Mouse (Mus musculus): Measurements from ENCODE around the gene Hnf1b. TPM values are rescaled to one million over a fixed set of nuclear protein-coding genes. Genes with fewer than 3 reads are reported as not detected.

Hnf1b gene
- total and polyA plus RNA-seq, 3 experiments, result 0.11 to 3.0 (median 0.42) TPM

- Histone ChIP-seq H3K4me1 (ENCODE audit: control insufficient read depth in 1 of 2, insufficient read depth in 2 of 2) (peaks cover 21 to 35% of the 10 kb centered on the region in 2 experiments), H3K79me2 (replicated peaks; ENCODE audit: control insufficient read depth, extremely low read depth, insufficient read depth, poor library complexity, severe bottlenecking) (no peaks in the 10 kb centered on the region), H3K4me3 (replicated peaks in 1 of 3; ENCODE audit: low read depth in 2 of 3, low read length in 2 of 3, poor library complexity in 1 of 3) (no peak overlapping the region), H3K9me3 (replicated peaks; ENCODE audit: low read length) (peaks cover 8% of the 10 kb centered on the region), H3K27me3 (replicated peaks) (peaks cover 10% of the 10 kb centered on the region), H3K4me2 (ENCODE audit: insufficient read depth, low read depth, poor library complexity, severe bottlenecking) (no peak overlapping the region), H3K9ac (ENCODE audit: insufficient read depth, low read depth) (no peak overlapping the region), H3K27ac (ENCODE audit: insufficient read depth, low read depth) (no peak overlapping the region), H3K36me3 (replicated peaks in 1 of 2; ENCODE audit: control insufficient read depth in 1 of 2, insufficient read depth in 1 of 2, low read length in 1 of 2) (no peaks in the 10 kb centered on the region)
- TF ChIP-seq ELF1 (IDR thresholded peaks at IDR 0.05; ENCODE audit: low read depth, low read length), result no peak
- TF ChIP-seq MAZ (IDR thresholded peaks at IDR 0.05; ENCODE audit: low read depth, low read length), result no peak
- no peak for TF ChIP-seq TCF12 (IDR thresholded peaks at IDR 0.05; ENCODE audit: low read depth, low read length)
- TF ChIP-seq POLR2AphosphoS2 (IDR thresholded peaks at IDR 0.05; ENCODE audit: low read depth, low read length), result no peak
- no peak for TF ChIP-seq ZC3H11A (IDR thresholded peaks at IDR 0.05; ENCODE audit: low read depth, low read length)
- no peak for TF ChIP-seq TBP (conservative IDR thresholded peaks at IDR 0.05; ENCODE audit: low read depth, low read length)
- TF ChIP-seq ZKSCAN1 (IDR thresholded peaks at IDR 0.05; ENCODE audit: borderline replicate concordance, low read depth, low read length), result no peak
- DNase-seq (ENCODE audit: extremely low read depth), result no peak
- dilution Hi-C loops (cut with MboI; ENCODE audit: extremely low pct_ligation_motif_present, extremely low pct_unique_long_range_greater_than_20kb, low sequenced_read_pairs) (no loop called here), in situ Hi-C loops (cut with MboI; ENCODE audit: low pct_ligation_motif_present, low pct_unique_long_range_greater_than_20kb, low sequenced_read_pairs) (no loop called here)
Measured at GRCm38 (mm10) chr11:83833517-83833916, 16.3 kb upstream of the Hnf1b start.

- Histone ChIP-seq H3K27ac (ENCODE audit: insufficient read depth, low read depth) (no peak overlapping the region), H3K9me3 (replicated peaks; ENCODE audit: low read length) (peaks cover 8% of the 10 kb centered on the region), H3K4me3 (replicated peaks in 1 of 3; ENCODE audit: low read depth in 2 of 3, low read length in 2 of 3, poor library complexity in 1 of 3) (no peak overlapping the region), H3K27me3 (replicated peaks) (peaks cover 10% of the 10 kb centered on the region), H3K4me2 (ENCODE audit: insufficient read depth, low read depth, poor library complexity, severe bottlenecking) (peak overlapping the region; percentile 9), H3K79me2 (replicated peaks; ENCODE audit: control insufficient read depth, extremely low read depth, insufficient read depth, poor library complexity, severe bottlenecking) (no peaks in the 10 kb centered on the region), H3K9ac (ENCODE audit: insufficient read depth, low read depth) (no peak overlapping the region), H3K36me3 (replicated peaks in 1 of 2; ENCODE audit: control insufficient read depth in 1 of 2, insufficient read depth in 1 of 2, low read length in 1 of 2) (no peaks in the 10 kb centered on the region), H3K4me1 (ENCODE audit: control insufficient read depth in 1 of 2, insufficient read depth in 2 of 2) (peaks cover 19 to 30% of the 10 kb centered on the region in 2 experiments)
- dilution Hi-C loops (cut with MboI; ENCODE audit: extremely low pct_ligation_motif_present, extremely low pct_unique_long_range_greater_than_20kb, low sequenced_read_pairs), result no loop called here
- in situ Hi-C loops (cut with MboI; ENCODE audit: low pct_ligation_motif_present, low pct_unique_long_range_greater_than_20kb, low sequenced_read_pairs), result no loop called here
- DNase-seq (ENCODE audit: extremely low read depth), result peak; percentile 82
- peak; percentile 99 for TF ChIP-seq RCOR1 (conservative IDR thresholded peaks at IDR 0.05; ENCODE audit: low read depth, low read length)
- no peak; the same call in 1 of the 2 replicates for TF ChIP-seq NELFE (IDR thresholded peaks at IDR 0.05; ENCODE audit: low read depth, low read length)
- no peak for TF ChIP-seq UBTF (IDR thresholded peaks at IDR 0.05; ENCODE audit: low read depth, low read length)
- no peak for TF ChIP-seq HCFC1 (IDR thresholded peaks at IDR 0.05; ENCODE audit: low read depth, low read length)
- peak; percentile 91 for TF ChIP-seq BHLHE40 (IDR thresholded peaks at IDR 0.05; ENCODE audit: low read depth, low read length)
- TF ChIP-seq USF2 (conservative IDR thresholded peaks at IDR 0.05; ENCODE audit: low read depth, low read length), result no peak
- TF ChIP-seq MAZ (IDR thresholded peaks at IDR 0.05; ENCODE audit: low read depth, low read length), result 0 out of 2 replicates have a peak, but pooled peaks have one; percentile 57
- no peak for TF ChIP-seq MXI1 (IDR thresholded peaks at IDR 0.05; ENCODE audit: low read depth, low read length)
- TF ChIP-seq RAD21 (IDR thresholded peaks at IDR 0.05; ENCODE audit: low read depth, low read length), result no peak; the same call in 1 of the 2 replicates
- TF ChIP-seq ETS1 (conservative IDR thresholded peaks at IDR 0.05; ENCODE audit: low read depth, low read length), result peak; percentile 94
- TF ChIP-seq ZMIZ1 (IDR thresholded peaks at IDR 0.05; ENCODE audit: low read depth, low read length), result no peak
- peak; percentile 78; the same call in 1 of the 2 replicates for TF ChIP-seq MAFK (IDR thresholded peaks at IDR 0.05; ENCODE audit: insufficient replicate concordance, low read length)
- TF ChIP-seq MYC (IDR thresholded peaks at IDR 0.05; ENCODE audit: low read depth, low read length), result peak; percentile 46; the same call in 1 of the 2 replicates
- TF ChIP-seq MAX (IDR thresholded peaks at IDR 0.05; ENCODE audit: low read length), result peak; percentile 76
- no peak for TF ChIP-seq TBP (conservative IDR thresholded peaks at IDR 0.05; ENCODE audit: low read depth, low read length)
- TF ChIP-seq PAX5 (IDR thresholded peaks at IDR 0.05; ENCODE audit: low read length), result no peak
- peak; percentile 80 for TF ChIP-seq JUN (IDR thresholded peaks at IDR 0.05; ENCODE audit: insufficient read depth, low read depth, low read length)
- TF ChIP-seq ZC3H11A (IDR thresholded peaks at IDR 0.05; ENCODE audit: low read depth, low read length), result no peak
- no peak for TF ChIP-seq GABPA (IDR thresholded peaks at IDR 0.05; ENCODE audit: insufficient replicate concordance, low read depth, low read length)
- peak; percentile 37; the same call in 1 of the 2 replicates for TF ChIP-seq ELF1 (IDR thresholded peaks at IDR 0.05; ENCODE audit: low read depth, low read length)
- TF ChIP-seq ZKSCAN1 (IDR thresholded peaks at IDR 0.05; ENCODE audit: borderline replicate concordance, low read depth, low read length), result no peak
- TF ChIP-seq POLR2A (IDR thresholded peaks at IDR 0.05; ENCODE audit: low read depth, low read length), result no peak
- peak; percentile 53; the same call in 1 of the 2 replicates for TF ChIP-seq KAT2A (IDR thresholded peaks at IDR 0.05; ENCODE audit: insufficient replicate concordance, low read length)
- no peak for TF ChIP-seq CHD1 (IDR thresholded peaks at IDR 0.05; ENCODE audit: low read depth, low read length)
- TF ChIP-seq USF1 (IDR thresholded peaks at IDR 0.05; ENCODE audit: low read depth, low read length), result peak; percentile 29; the same call in 1 of the 2 replicates
- TF ChIP-seq ZNF384 (IDR thresholded peaks at IDR 0.05; ENCODE audit: low read depth, low read length), result no peak
- peak; percentile 71; the same call in 1 of the 2 replicates for TF ChIP-seq CHD2 (IDR thresholded peaks at IDR 0.05; ENCODE audit: low read length)
- TF ChIP-seq IRF4 (IDR thresholded peaks at IDR 0.05; ENCODE audit: low read depth, low read length), result peak; percentile 99
- TF ChIP-seq EP300 (IDR thresholded peaks at IDR 0.05; ENCODE audit: low read length), result peak; percentile 99
Measured at GRCm38 (mm10) chr11:83833959-83834496, 15.8 kb upstream of the Hnf1b start.
